Mouse (Mus musculus): ENCODE measurements around the gene Pnmal1. TPM values are rescaled to one million over a fixed set of nuclear protein-coding genes. Genes with fewer than 3 reads are reported as not detected.

Pnmal1 gene
- polyA plus RNA-seq, 1 experiment from 2014 or later = 12.7 TPM

DNA sequence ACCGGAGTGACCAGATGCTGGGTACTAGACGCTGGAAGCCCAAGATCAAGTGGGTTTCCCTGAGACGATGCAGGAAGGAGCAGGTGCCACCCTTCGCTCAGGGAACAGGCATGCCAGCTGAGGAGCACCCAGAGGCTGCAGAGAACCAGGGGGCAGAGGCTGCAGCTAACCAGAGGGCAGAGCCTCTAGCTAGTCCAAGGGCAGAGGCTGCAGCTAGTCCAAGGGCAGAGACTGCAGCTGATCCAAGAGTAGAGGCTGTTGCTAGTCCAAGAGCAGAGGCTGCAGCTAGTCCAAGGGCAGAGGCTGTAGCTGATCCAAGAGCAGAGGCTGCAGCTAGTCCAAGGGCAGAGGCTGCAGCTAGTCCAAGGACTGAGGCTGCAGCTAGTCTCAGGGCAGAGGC, 35.9 kb downstream of the Pnmal1 start:
- peaks cover 58% of the 10 kb centered on the region for H3K4me1 ChIP-seq (replicated peaks)
- H3K27me3 ChIP-seq (ENCODE audit: insufficient read depth, poor library complexity, severe bottlenecking) = peaks cover 5% of the 10 kb centered on the region; the same call in 1 of the 2 replicates
- H3K27ac ChIP-seq = peak overlapping the region; percentile 92
- H3K4me3 ChIP-seq = peak overlapping the region; percentile 66
- H3K9me3 ChIP-seq = peaks cover 4% of the 10 kb centered on the region; the same call in 1 of the 2 replicates
- peaks cover 47% of the 10 kb centered on the region for H3K36me3 ChIP-seq
- 96% methylated on average over 4 of the region's 4 CpGs for WGBS
- no peak for DNase-seq (ENCODE audit: low spot score)

DNA sequence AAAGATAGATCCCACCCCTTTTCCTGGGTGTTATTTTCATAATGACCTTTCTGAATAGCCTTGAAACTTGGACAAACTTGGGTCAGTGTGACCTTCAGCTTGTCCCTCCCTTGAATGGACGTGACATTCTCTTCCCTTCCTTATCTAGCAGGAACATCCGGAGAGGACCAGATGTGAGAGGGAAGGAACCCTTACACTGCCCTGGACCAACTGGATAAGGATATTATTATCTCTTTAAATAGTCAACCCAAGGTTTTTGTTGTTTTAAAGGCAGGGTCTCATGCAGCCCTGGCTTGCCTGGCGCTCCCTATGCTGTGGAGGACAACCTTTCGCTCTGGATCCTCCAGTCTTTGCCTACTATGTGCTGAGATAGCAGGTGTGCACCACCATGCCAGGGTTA, 39.8 kb downstream of the Pnmal1 start:
- Histone ChIP-seq H3K27me3 (ENCODE audit: insufficient read depth, poor library complexity, severe bottlenecking) (peaks cover 5% of the 10 kb centered on the region; the same call in 1 of the 2 replicates), H3K4me3 (no peak overlapping the region), H3K27ac (no peak overlapping the region), H3K36me3 (peaks cover 68% of the 10 kb centered on the region), H3K4me1 (replicated peaks) (peaks cover 26% of the 10 kb centered on the region), H3K9me3 (no peaks in the 10 kb centered on the region)
- WGBS = 74% methylated on average over 4 of the region's 4 CpGs
- DNase-seq (ENCODE audit: low spot score) = no peak

DNA sequence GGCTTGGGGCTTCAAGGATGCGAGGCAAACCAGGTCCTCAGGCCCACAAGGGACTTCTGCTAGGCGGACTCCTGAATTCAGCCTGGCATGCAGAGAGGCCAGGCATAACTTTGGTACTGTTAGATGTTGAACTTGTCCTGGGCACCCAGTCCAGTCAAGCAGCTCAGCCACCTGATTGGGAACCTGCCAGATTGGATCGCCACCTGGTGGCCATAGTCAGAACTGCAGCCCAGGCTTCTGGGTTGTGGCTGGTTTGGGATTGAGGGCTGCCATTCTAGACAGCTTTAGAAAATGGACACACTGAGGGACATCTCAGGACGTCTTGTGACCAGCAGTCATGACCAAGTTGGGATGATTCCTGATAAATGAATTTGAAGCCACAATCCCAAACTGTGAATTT, 40.2 kb downstream of the Pnmal1 start:
- H3K27ac ChIP-seq = no peak overlapping the region
- 0 out of 2 replicates have a peak, but pooled peaks cover under 1% of the 10 kb centered on the region for H3K9me3 ChIP-seq
- H3K4me1 ChIP-seq (replicated peaks) = peaks cover 22% of the 10 kb centered on the region
- no peak overlapping the region for H3K4me3 ChIP-seq
- peak; percentile 87 for DNase-seq (ENCODE audit: low spot score)
- peaks cover 5% of the 10 kb centered on the region; the same call in 1 of the 2 replicates for H3K27me3 ChIP-seq (ENCODE audit: insufficient read depth, poor library complexity, severe bottlenecking)
- WGBS = 22% methylated on average over 4 of the region's 4 CpGs
- peaks cover 72% of the 10 kb centered on the region for H3K36me3 ChIP-seq

DNA sequence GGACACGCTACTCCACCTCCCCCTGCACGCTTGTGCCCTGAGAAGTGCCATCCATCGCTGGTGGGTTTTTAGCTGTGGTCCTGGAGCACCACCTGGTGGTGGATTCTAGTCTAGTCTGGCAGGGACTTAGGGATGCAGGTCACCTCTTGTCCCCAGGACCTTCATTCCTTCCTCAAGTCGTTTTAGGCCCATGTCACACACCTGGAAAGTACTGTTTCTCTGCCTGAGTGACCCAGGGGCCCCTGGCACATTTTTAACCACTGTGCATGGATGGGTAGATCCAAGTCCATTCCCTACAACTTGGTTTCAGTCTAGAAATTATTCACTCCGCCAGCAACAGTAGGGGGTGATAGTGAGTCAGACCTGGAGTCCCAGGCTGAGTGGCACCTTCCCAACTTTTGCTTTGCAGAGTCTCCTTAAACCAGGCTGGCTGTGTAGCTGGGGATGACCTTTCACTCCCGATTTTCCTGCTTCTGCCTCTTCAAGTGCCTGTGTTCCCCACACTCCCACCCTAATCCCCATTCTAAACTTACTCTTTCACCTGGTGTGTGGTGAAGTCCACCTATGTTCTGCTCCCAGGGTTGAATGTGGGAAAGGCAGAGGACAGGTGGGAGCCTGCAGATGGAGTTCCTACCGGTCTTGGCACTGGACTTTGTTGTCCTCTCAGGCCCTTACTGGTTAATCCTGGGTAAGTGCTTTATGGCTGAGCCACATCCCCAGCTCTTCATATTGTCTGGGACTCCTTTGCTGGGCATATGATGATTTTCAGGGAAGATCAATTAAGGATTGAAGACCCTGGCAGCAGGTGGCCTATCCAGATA, 43.1 kb downstream of the Pnmal1 start:
- DNase-seq (ENCODE audit: low spot score) = peak; percentile 85
- H3K4me3 ChIP-seq = no peak overlapping the region
- 13% methylated on average over 7 of the region's 7 CpGs for WGBS
- peaks cover 76% of the 10 kb centered on the region for H3K36me3 ChIP-seq
- no peaks in the 10 kb centered on the region for H3K27me3 ChIP-seq (ENCODE audit: insufficient read depth, poor library complexity, severe bottlenecking)
- no peak overlapping the region for H3K27ac ChIP-seq
- H3K4me1 ChIP-seq (replicated peaks) = no peaks in the 10 kb centered on the region
- 0 out of 2 replicates have a peak, but pooled peaks cover 4% of the 10 kb centered on the region for H3K9me3 ChIP-seq

DNA sequence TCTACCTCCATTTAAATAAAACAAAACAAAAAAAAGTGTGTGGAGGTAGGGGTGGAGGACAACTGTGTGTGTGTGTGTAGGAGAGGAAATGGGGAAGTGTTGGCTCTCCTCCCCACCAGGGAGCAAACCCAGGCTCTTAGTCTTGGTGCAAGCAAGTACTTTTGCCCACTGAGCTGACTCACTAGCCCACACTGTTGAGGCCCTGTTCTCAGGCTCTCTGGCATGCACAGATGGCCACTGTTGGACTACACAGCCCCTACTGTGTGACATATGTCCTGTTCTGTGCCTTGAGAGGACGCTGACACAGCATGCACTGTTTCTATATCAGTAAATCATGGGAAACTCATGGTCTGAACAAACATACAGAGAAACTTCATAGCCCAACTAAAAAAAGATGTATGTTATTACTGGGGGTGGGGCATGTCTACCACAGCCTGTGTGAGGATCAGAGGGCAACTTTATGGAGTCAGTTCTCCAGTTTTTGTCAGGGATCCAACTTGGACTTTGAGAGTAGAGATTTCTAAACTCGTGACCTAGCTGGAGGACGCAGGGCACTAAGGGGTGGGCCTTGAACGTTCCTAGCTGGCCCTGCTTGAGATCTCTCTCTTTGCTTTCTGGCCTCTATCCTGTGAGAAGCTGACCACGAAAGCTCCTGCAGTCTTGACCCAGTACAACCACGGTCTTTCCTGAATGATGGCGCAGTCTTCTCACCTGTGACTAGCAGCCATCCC, 43.9 kb downstream of the Pnmal1 start:
- 83% methylated on average over 7 of the region's 7 CpGs for WGBS
- 0 out of 2 replicates have a peak, but pooled peaks cover 4% of the 10 kb centered on the region for H3K9me3 ChIP-seq

DNA sequence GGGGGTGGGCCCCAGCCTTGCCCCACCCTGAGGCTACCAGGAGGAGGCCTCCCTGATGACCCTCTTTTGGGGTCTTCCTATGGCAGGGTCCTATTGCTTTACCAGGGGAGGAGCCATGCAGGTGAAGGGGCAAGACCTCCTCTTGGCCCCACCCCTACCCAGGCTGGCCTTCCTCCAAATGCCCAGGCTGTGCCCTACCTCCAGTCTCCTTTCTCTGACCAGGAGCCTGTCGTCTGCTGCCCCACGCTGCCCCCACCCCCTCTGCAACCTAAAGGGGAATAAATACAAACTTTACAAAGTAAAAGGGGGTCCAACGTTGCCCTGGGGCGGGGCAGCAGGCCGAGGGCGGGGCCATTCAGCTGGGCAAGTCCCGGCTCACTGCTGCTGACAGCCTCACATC, 45.2 kb downstream of the Pnmal1 start:
- Histone ChIP-seq H3K9me3 (0 out of 2 replicates have a peak, but pooled peaks cover 4% of the 10 kb centered on the region), H3K4me1 (replicated peaks) (no peaks in the 10 kb centered on the region), H3K27ac (no peak overlapping the region), H3K27me3 (ENCODE audit: insufficient read depth, poor library complexity, severe bottlenecking) (no peaks in the 10 kb centered on the region), H3K4me3 (no peak overlapping the region), H3K36me3 (peaks cover 79% of the 10 kb centered on the region)
- 89% methylated on average over 7 of the region's 7 CpGs for WGBS
- DNase-seq (ENCODE audit: low spot score) = no peak

More for the DNA sequence above, 43.9 kb downstream of the Pnmal1 start:
- H3K4me3 ChIP-seq = no peak overlapping the region
- no peak overlapping the region for H3K27ac ChIP-seq
- H3K27me3 ChIP-seq (ENCODE audit: insufficient read depth, poor library complexity, severe bottlenecking) = no peaks in the 10 kb centered on the region
- DNase-seq (ENCODE audit: low spot score) = no peak
- H3K4me1 ChIP-seq (replicated peaks) = no peaks in the 10 kb centered on the region
- H3K36me3 ChIP-seq = peaks cover 76% of the 10 kb centered on the region

DNA sequence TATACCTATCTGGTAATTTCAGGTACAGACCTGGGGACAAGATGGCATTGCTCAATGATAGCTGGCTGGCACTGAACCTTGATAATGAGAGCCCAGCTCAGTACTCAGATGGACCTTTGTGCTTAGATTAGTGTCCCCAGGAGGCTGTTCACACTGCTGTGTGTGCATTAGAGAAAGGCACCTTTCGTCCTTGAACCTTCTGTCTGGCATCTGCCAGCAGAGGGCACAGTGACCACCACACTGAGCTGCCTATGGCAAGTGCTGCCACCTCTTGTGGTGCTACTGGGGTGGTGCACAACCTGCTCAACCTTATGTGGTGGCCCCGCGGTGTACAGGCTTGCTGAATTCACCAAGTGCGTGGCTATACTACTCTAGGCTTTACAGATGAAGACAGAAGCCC, 47.8 kb downstream of the Pnmal1 start:
- 0 out of 2 replicates have a peak, but pooled peaks cover 4% of the 10 kb centered on the region for H3K9me3 ChIP-seq
- WGBS = 84% methylated on average over 4 of the region's 4 CpGs
- no peak for DNase-seq (ENCODE audit: low spot score)

DNA sequence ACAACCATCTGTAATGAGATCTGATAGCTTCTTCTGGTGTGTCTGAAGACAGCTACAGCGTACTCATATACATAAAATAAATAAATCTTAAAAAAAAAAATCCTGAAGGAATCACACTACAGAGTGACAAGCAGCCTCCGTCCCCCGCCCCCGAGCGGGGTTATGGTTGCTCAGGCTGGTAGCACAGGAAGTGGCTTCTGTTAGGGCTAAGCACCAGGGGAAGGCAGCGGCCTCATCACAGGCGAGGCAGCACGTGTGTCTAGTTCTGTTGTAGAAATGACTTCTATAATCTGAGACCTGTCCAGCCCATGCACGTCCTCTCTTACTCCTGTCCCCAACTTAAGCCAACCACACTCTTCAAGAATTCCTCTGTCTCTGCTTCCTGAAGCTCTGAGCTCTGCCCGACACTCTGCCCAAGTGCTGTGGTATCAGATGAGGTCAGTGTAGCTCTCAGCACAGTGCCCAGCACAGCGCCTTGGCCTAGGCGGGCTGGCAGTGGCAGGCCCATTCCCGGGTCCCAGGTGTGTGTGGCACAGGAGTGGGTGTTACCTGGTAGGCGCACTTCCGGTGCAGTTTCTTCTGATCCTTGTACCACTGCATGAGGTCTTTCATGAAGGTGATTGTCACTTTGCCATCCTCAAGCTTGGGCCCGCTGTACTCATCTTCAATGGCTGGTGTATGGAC, 50.0 kb downstream of the Pnmal1 start:
- Histone ChIP-seq H3K4me1 (replicated peaks) (no peaks in the 10 kb centered on the region), H3K9me3 (0 out of 2 replicates have a peak, but pooled peaks cover 4% of the 10 kb centered on the region), H3K27me3 (ENCODE audit: insufficient read depth, poor library complexity, severe bottlenecking) (no peaks in the 10 kb centered on the region), H3K4me3 (no peak overlapping the region), H3K27ac (no peak overlapping the region), H3K36me3 (peaks cover 100% of the 10 kb centered on the region)
- DNase-seq (ENCODE audit: low spot score) = no peak
- WGBS = 94% methylated on average over 16 of the region's 16 CpGs

More for the DNA sequence above, 47.8 kb downstream of the Pnmal1 start:
- Histone ChIP-seq H3K27ac (no peak overlapping the region), H3K36me3 (peaks cover 91% of the 10 kb centered on the region), H3K4me1 (replicated peaks) (no peaks in the 10 kb centered on the region), H3K27me3 (ENCODE audit: insufficient read depth, poor library complexity, severe bottlenecking) (no peaks in the 10 kb centered on the region), H3K4me3 (no peak overlapping the region)

DNA sequence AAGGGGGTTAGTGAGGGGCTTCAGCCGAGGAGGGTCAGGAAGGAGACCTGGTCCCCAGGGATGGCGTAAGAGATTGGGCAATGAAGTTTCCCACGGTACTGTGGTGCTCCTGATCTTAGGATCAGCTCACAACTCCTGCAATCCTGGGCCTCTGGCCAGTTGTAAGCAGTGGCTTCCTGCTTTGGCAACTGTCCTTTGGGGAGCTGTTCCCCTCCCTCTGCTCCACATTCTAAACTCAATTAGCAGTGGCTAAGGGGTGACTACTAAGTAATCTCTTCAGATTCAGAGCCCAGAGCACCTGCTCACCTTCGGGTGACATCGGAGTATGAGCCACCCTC, 50.5 kb downstream of the Pnmal1 start:
- WGBS = 92% methylated on average over 5 of the region's 5 CpGs
- no peaks in the 10 kb centered on the region for H3K4me1 ChIP-seq (replicated peaks)
- H3K36me3 ChIP-seq = peaks cover 100% of the 10 kb centered on the region
- no peaks in the 10 kb centered on the region for H3K27me3 ChIP-seq (ENCODE audit: insufficient read depth, poor library complexity, severe bottlenecking)
- no peak overlapping the region for H3K27ac ChIP-seq
- no peak for DNase-seq (ENCODE audit: low spot score)
- 0 out of 2 replicates have a peak, but pooled peaks cover under 1% of the 10 kb centered on the region for H3K9me3 ChIP-seq
- no peak overlapping the region for H3K4me3 ChIP-seq

DNA sequence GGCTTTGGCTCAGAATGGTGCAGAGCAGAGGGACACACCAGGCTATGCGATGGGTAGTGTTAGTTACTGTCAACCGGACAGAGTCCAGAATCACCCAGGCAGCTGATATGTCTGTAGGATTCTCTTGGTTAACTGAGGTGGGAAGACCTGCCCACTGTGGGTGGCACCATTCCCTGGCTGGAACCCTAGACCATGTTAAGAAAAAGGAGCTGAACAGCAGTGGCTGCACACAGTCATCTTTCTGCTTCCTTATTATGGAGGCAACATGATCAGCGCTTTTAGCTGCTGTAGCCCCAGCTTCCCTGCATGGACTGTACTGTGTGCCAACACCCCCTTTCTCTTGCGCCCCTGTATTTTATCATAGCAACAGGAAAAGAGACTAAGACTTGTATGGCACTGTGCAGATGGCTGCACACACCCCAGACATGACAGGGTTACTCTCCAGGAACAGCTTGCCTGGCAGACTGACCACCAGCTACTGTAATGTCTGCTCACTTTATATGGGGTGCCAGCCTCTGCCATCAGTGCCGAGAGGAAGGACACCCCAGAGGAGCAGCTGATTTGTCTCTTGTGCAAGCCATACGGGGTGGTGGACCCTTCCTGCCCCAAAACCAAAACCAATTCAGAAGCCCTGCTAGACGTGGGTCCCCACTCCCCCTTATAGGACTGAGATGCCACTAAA, 52.6 kb downstream of the Pnmal1 start:
- Histone ChIP-seq H3K27ac (no peak overlapping the region), H3K27me3 (ENCODE audit: insufficient read depth, poor library complexity, severe bottlenecking) (no peaks in the 10 kb centered on the region), H3K36me3 (peaks cover 100% of the 10 kb centered on the region), H3K4me3 (no peak overlapping the region), H3K9me3 (no peaks in the 10 kb centered on the region), H3K4me1 (replicated peaks) (no peaks in the 10 kb centered on the region)
- WGBS = 93% methylated on average over 7 of the region's 7 CpGs
- DNase-seq (ENCODE audit: low spot score) = no peak
